Mouse (Mus musculus) neural tube, embryonic 15.5 days (tissue): ENCODE data around the gene Il10rb. TPM values are rescaled to one million over a fixed set of nuclear protein-coding genes. Genes with fewer than 3 reads are reported as not detected.

ENCODE experiments used
- ATAC-seq: fragments of 200-750 bp; cut with Nextera tagmentation; 2 replicates; pipeline ENCODE4 v1.8.0; 2017; ENCODE audit warnings: mild to moderate bottlenecking, moderate TSS enrichment, moderate library complexity; ENCODE audit not compliant: low FRiP score
- H3K27ac ChIP-seq: fragments of 300-500 bp; sonication (generic); replicated peaks from 2 replicates; pipeline ENCODE4 v1.5.1; 2015; ENCODE audit warnings: mild to moderate bottlenecking, inconsistent platforms
- H3K27me3 ChIP-seq: fragments of 300-500 bp; sonication (generic); replicated peaks from 2 replicates; pipeline ENCODE4 v1.6.1; 2015; ENCODE audit warnings: inconsistent platforms
- H3K36me3 ChIP-seq: fragments of 300-500 bp; sonication (generic); 2 replicates; pipeline ENCODE4 v1.6.1; 2015; ENCODE audit warnings: inconsistent platforms
- H3K4me1 ChIP-seq: fragments of 300-500 bp; sonication (generic); 2 replicates; pipeline ENCODE4 v1.6.1; 2015; ENCODE audit warnings: inconsistent platforms
- H3K4me2 ChIP-seq: fragments of 300-500 bp; sonication (generic); 2 replicates; pipeline ENCODE4 v1.6.1; 2015; ENCODE audit warnings: inconsistent platforms, mild to moderate bottlenecking, moderate library complexity
- H3K4me3 ChIP-seq: fragments of 300-500 bp; sonication (generic); replicated peaks from 2 replicates; pipeline ENCODE4 v1.5.1; 2015; ENCODE audit warnings: mild to moderate bottlenecking, inconsistent platforms
- H3K9ac ChIP-seq: fragments of 300-500 bp; sonication (generic); replicated peaks from 2 replicates; pipeline ENCODE4 v1.6.1; 2015; ENCODE audit warnings: mild to moderate bottlenecking, inconsistent platforms
- H3K9me3 ChIP-seq: fragments of 300-500 bp; sonication (generic); replicated peaks from 2 replicates; pipeline ENCODE4 v1.6.1; 2016; ENCODE audit warnings: inconsistent platforms
- WGBS: fragments of 180-500 bp; shearing (Covaris S2); methylation state at CpG from one replicate; pipeline ENCODE4 v1.1.7; 2015; ENCODE audit warnings: mixed read lengths; 5-methylcytosine and 5-hydroxymethylcytosine counted together
- polyA plus RNA-seq: library from polyadenylated mRNA; unstranded; fragments of >200 nt; fragmentation: Nextera tagmentation; extraction: Ambion mirVana; gene quantifications from 2 replicates; pipeline ENCODE4 v1.2.1, GENCODE M21; 2015

The Il10rb gene
- polyA plus RNA-seq, 1 experiment from 2014 or later: 14.4 TPM

GRCm38 (mm10) chr16:91471481-91471880 is 65.5 kb downstream of the Il10rb start:
- no peak overlapping the region for H3K4me3 ChIP-seq
- H3K9me3 ChIP-seq: no peaks in the 10 kb centered on the region
- no peaks in the 10 kb centered on the region for H3K27me3 ChIP-seq
- WGBS: 84% methylated on average over 6 of the region's 6 CpGs
- H3K4me1 ChIP-seq: peaks cover 5% of the 10 kb centered on the region
- no peak overlapping the region for H3K27ac ChIP-seq
- no peak for ATAC-seq
- no peak overlapping the region for H3K4me2 ChIP-seq
- 0 out of 2 replicates have a peak, but pooled peaks cover 3% of the 10 kb centered on the region for H3K36me3 ChIP-seq
- H3K9ac ChIP-seq: no peak overlapping the region

Other genes starting within 250 kb of the Il10rb start
- gene Olig2, start 180.7 kb upstream of the Il10rb start, polyA plus RNA-seq: 8.5 and 9.9 TPM in 2 replicates
- 77.3 and 86.7 TPM in 2 replicates for gene Olig1, start 136.4 kb upstream of the Il10rb start, polyA plus RNA-seq
- 42.3 and 45.8 TPM in 2 replicates for gene Ifnar2, start 33.4 kb upstream of the Il10rb start, polyA plus RNA-seq
- not detected in 2 replicates for gene Gm21970, start 14.4 kb upstream of the Il10rb start, polyA plus RNA-seq
- gene Ifnar1, start 79.1 kb downstream of the Il10rb start, polyA plus RNA-seq: 45.3 and 46.8 TPM in 2 replicates
- gene Ifngr2, start 140.9 kb downstream of the Il10rb start, polyA plus RNA-seq: 106 and 112 TPM in 2 replicates
- 102 and 112 TPM in 2 replicates for gene Tmem50b, start 191.6 kb downstream of the Il10rb start, polyA plus RNA-seq
- 5.1 and 5.9 TPM in 2 replicates for gene Dnajc28, start 212.9 kb downstream of the Il10rb start, polyA plus RNA-seq
- 56.6 and 80.4 TPM in 2 replicates for gene Gart, start 240.8 kb downstream of the Il10rb start, polyA plus RNA-seq
- gene Son, start 241.3 kb downstream of the Il10rb start, polyA plus RNA-seq: 103 and 106 TPM in 2 replicates